Mouse (Mus musculus): Measurements from ENCODE around the gene 1700029J07Rik. TPM values are rescaled to one million over a fixed set of nuclear protein-coding genes. Genes with fewer than 3 reads are reported as not detected.

The 1700029J07Rik gene
- 1 to 10 TPM; 2.2 to 3.9 (median 2.6) TPM for total RNA-seq (2022)

DNA sequence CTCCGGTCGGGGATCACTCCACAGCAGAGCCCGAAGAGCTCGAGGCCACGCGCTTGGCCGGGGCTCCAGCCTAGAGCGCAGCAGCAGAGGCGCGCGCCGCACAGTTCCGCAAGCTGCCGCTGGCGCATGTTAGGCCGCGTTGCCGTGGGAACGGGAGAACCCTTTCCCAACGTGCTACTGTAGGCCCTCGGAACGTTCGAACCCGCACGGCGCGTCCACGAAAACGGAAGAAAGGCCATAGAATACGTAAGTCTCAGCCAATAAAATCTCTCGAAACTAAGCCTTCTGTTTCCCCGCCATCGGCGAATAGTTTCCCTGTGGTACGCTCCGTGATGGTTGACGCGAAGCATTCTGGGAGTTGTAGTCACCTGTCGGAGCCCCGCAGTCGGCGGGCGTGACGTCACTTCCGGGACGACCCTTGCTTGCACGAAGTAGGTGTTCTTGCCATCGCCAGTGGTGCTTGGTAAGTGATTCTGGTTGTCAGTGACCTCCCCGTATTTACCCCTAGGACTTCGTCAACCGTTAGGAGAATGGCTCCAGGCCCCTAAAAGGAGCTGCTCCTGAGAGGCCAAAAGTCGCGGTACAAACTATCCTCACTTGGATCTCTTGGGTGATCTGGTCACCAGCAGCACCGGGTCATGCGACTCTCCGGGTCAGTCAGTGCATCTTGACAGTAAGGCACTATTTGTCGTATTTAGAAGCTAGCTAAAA is at the start of gene 1700029J07Rik, which contains the start of gene Ufsp2:
Gene 1700029J07Rik, minus strand, starts transcription at position 127 of the 711 bp plus-strand sequence.
Gene Ufsp2, plus strand, starts transcription at position 403 of the 711 bp plus-strand sequence.
- peak; percentile 98 for DNase-seq (ENCODE audit: low spot score in 2 of 2)

- DNase-seq (ENCODE audit: low spot score in 2 of 2), result no peak
These were observed 49.3 kb upstream of the 1700029J07Rik start for GRCm38 (mm10) chr8:46024392-46024791.

DNA sequence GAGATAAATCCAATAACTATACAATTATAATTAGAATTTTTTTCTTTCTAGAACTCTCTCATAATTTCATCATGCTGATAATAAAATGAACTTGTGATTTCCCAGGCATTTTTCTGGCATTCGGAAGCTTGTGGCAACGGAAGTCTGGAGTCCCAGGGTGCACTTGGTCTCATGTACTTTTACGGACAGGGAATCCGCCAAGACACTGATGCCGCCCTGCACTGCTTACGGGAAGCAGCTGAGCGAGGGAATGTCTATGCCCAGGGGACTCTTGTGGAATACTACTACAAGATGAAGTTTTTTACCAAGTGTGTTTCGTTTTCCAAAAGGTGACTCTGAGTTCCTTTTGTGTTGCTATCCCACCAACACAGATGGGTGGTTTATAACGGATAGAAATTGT is 47.7 kb upstream of the 1700029J07Rik start:
- DNase-seq (ENCODE audit: low spot score in 2 of 2), result no peak

DNA sequence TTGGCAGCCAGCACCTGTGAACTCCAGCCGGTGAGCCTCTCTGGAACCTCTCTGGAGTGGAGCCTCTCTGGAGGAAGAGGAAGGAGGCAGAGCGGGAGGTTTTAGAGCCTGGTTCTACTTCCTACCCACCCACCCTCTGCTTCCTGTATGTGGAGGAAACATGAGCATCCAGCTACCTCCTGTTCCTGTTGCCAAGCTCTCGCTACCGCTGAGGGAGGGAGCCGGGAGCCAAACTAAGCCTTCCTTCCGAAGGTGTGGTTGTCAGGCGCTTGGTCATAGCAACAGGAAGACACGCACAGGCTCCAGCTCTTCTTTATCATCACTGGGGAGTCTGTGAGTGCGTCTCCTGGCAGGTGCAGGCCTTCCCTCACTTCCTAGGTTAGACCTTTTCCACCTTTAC is 47.2 kb upstream of the 1700029J07Rik start:
- DNase-seq (ENCODE audit: low spot score in 2 of 2), result no peak

- peak in 1 of 2 experiments; percentile 21 for DNase-seq (ENCODE audit: low spot score in 2 of 2)
These were observed 36.0 kb upstream of the 1700029J07Rik start for GRCm38 (mm10) chr8:46010746-46011680.

- no peak for DNase-seq (ENCODE audit: low spot score in 2 of 2)
These were observed 35.3 kb upstream of the 1700029J07Rik start for GRCm38 (mm10) chr8:46010306-46010705.

GRCm38 (mm10) chr8:46007050-46007672 is 32.1 kb upstream of the 1700029J07Rik start:
- DNase-seq (ENCODE audit: low spot score in 2 of 2), result no peak

DNA sequence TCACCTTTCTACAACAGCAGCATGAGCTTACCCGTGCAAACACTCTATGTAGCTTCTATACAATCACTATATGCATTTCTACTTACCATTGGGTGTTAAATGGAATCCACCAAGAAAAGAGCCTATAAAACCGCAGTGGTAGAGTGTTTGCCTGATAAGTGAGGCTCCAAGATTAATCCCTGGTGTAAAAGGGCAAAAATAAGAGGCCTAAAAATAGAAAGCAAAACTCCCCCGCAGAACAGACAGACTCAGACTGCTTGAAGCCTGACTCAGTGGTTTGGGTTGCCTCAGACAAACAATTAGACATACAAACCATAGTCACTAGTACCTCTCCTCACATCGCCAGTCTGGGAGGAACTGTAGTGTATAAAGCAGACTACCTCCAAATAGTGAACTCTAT is 30.5 kb upstream of the 1700029J07Rik start, which contains the start of gene Ankrd37:
Gene Ankrd37, minus strand, starts transcription at position 112 of the 400 bp plus-strand sequence.
- DNase-seq (ENCODE audit: low spot score in 2 of 2), result no peak

GRCm38 (mm10) chr8:45999784-46000705 is 25.0 kb upstream of the 1700029J07Rik start:
- DNase-seq (ENCODE audit: low spot score in 2 of 2), result peak; percentile 98

DNA sequence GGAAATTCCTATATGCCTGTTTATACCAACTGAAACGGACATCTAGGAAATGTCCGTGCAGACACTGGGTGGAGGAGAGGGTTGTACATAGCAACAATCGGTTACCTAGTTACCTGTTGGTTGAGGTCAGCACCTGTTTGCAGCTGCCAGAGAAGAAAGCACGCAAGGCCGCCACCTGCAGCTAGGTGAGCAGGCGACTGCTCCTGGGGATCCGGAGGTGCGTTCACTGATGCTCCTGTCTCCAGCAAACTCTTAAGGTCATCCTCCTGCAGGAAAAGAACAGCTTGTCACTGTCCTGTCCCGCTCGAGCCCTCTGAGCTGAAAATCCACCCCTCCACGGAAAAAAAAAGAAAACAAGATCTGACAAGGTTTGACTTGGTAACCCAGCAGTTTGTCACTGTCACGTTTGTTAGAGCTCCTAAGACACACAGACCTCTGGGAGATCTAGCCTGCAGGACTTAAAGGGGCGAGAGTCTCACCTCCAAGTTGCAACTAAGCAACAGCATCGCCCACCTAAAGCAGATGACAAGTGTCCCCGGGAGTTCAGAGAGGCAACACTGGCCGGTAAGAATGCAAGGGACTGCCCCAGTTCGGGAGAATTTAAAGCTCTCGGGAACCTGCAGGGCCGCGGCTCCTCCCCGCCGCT is 24.2 kb upstream of the 1700029J07Rik start, which contains the start of gene Lrp2bp:
Gene Lrp2bp, plus strand, starts transcription at position 166 of the 646 bp plus-strand sequence.
- no peak for DNase-seq (ENCODE audit: low spot score in 2 of 2)

DNA sequence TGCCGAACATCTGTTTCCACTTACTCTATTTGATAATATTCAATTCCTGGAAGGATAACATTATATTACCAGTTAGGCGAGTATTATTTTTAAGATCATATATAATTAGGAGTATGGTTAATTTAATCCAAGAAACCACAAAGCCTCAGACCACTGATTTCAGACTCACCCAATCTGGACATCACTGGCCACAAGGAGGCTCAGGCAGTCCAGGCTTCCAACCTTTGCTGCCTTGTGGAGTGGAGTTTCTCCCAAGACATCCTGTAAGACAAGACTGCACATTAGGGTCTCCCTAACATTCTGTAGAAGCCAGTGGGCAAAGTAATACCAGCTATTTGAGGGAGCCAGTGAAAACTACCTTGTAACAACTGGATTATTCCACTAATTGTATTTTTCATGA is 23.2 kb upstream of the 1700029J07Rik start:
- DNase-seq (ENCODE audit: low spot score in 2 of 2), result no peak

GRCm38 (mm10) chr8:45995576-45995975 is 20.5 kb upstream of the 1700029J07Rik start:
- no peak for DNase-seq (ENCODE audit: low spot score in 2 of 2)

DNA sequence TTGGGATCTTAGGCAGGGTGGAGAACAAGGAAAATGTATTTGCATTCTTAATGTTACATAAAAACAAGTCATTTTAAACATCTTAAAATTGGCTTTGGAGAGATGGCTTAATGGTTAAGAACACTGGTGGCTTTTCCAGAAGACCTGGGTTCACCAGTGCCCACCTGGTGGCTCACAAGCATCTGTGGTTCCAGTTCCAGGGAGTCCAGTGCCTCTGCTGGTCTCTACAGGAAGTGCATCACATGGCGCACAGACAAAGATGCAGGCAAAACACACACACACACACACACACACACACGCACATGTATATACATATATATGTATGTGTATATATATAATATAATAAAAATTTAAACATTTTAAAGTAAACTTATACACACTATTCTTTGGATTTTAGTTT is 19.1 kb upstream of the 1700029J07Rik start:
- no peak for DNase-seq (ENCODE audit: low spot score in 2 of 2)

GRCm38 (mm10) chr8:45990631-45991310 is 15.7 kb upstream of the 1700029J07Rik start:
- no peak for DNase-seq (ENCODE audit: low spot score in 2 of 2)

GRCm38 (mm10) chr8:45988189-45988588 is 13.1 kb upstream of the 1700029J07Rik start:
- no peak for DNase-seq (ENCODE audit: low spot score in 2 of 2)

GRCm38 (mm10) chr8:45986665-45987064 is 11.6 kb upstream of the 1700029J07Rik start:
- no peak for DNase-seq (ENCODE audit: low spot score in 2 of 2)

DNA sequence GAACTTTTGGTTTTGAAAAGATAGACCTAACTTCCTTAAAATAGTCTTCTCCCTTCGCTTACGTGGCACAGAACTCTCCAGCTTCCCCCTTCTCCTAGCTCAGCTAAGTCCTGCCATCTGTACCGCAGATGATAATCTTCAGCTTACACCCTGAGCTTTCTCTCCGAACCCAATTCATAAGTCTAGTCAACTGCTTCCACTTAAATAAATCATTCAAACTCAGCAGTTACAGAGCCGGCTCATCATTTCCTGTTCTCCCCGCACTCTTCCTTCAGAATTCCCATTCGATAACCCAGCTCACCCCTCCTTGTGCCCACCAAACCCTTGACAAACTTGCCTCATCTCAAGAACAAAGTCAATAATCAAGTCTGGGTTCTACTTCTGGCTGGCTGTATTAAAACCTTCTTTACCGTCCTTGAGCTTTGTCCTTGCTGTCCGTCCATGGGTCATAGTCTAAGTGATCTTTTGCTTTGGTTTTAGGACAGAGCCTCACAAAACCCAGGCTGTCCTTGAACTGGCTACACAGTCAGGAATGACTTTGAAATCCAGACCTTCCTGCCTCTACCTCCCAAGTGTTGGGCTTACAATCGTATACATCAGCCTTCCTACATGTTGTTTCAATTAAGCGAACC is 901 bp upstream of the 1700029J07Rik start:
- no peak for DNase-seq (ENCODE audit: low spot score in 2 of 2)

- no peak for DNase-seq (ENCODE audit: low spot score in 2 of 2)
These were observed 1.0 kb downstream of the 1700029J07Rik start for GRCm38 (mm10) chr8:45973988-45974505.

- no peak for DNase-seq (ENCODE audit: low spot score in 2 of 2)
These were observed 4.2 kb downstream of the 1700029J07Rik start for GRCm38 (mm10) chr8:45970894-45971293.
